Mouse (Mus musculus): ENCODE measurements around the gene Myo1f.
"Not testable (repeated sequence)": the region's sequence is repeated elsewhere in the genome, so short reads cannot be mapped to it uniquely, and the experiment has no call there.

The Myo1f gene

GRCm38 (mm10) chr17:33584061-33584460, 28.6 kb downstream of the Myo1f start:
- DNase-seq (ENCODE audit: low read depth): no peak

- DNase-seq (ENCODE audit: low read depth): no peak
These were observed 30.5 kb downstream of the Myo1f start for GRCm38 (mm10) chr17:33586011-33586410.

- DNase-seq (ENCODE audit: low read depth): peak; percentile 20
These were observed 41.8 kb downstream of the Myo1f start for GRCm38 (mm10) chr17:33597271-33597670.

- no peak for DNase-seq (ENCODE audit: low read depth)
These were observed 43.0 kb downstream of the Myo1f start for GRCm38 (mm10) chr17:33598506-33598905.

GRCm38 (mm10) chr17:33599836-33600475, 44.4 kb downstream of the Myo1f start:
- no peak for DNase-seq (ENCODE audit: low read depth)

- no peak for DNase-seq (ENCODE audit: low read depth)
These were observed 45.3 kb downstream of the Myo1f start for GRCm38 (mm10) chr17:33600831-33601230.

- no peak for DNase-seq (ENCODE audit: low read depth)
These were observed 46.4 kb downstream of the Myo1f start for GRCm38 (mm10) chr17:33601947-33602346.

- no peak for DNase-seq (ENCODE audit: low read depth)
These were observed 51.8 kb downstream of the Myo1f start for GRCm38 (mm10) chr17:33607273-33607672.

- DNase-seq (ENCODE audit: low read depth): peak; percentile 75
These were observed 55.0 kb downstream of the Myo1f start for GRCm38 (mm10) chr17:33610548-33610947.

- DNase-seq (ENCODE audit: low read depth): not testable (repeated sequence)
These were observed 58.2 kb downstream of the Myo1f start for GRCm38 (mm10) chr17:33613726-33614125.

GRCm38 (mm10) chr17:33627281-33627680, 71.8 kb downstream of the Myo1f start:
- no peak for DNase-seq (ENCODE audit: low read depth)

GRCm38 (mm10) chr17:33628621-33629486, 73.3 kb downstream of the Myo1f start, which contains the start of gene Zfp414:
TSS of gene Zfp414 (plus strand) at chr17:33629090.
- DNase-seq (ENCODE audit: low read depth): peak; percentile 98

GRCm38 (mm10) chr17:33629487-33630125, 74.1 kb downstream of the Myo1f start:
- DNase-seq (ENCODE audit: low read depth): no peak

- DNase-seq (ENCODE audit: low read depth): no peak
These were observed 74.8 kb downstream of the Myo1f start for GRCm38 (mm10) chr17:33630171-33630895.

- no peak for DNase-seq (ENCODE audit: low read depth)
These were observed 75.7 kb downstream of the Myo1f start for GRCm38 (mm10) chr17:33631236-33631635.

- no peak for DNase-seq (ENCODE audit: low read depth)
These were observed 76.3 kb downstream of the Myo1f start for GRCm38 (mm10) chr17:33631796-33632195.

- no peak for DNase-seq (ENCODE audit: low read depth)
These were observed 81.5 kb downstream of the Myo1f start for GRCm38 (mm10) chr17:33637038-33637437.

- DNase-seq (ENCODE audit: low read depth): peak; percentile 80
These were observed 82.2 kb downstream of the Myo1f start, which contains the start of gene Pram1 for GRCm38 (mm10) chr17:33637516-33638276. TSS of gene Pram1 (plus strand) at chr17:33638056.

- DNase-seq (ENCODE audit: low read depth): peak; percentile 88
These were observed 84.2 kb downstream of the Myo1f start for GRCm38 (mm10) chr17:33639743-33640142.

- DNase-seq (ENCODE audit: low read depth): no peak
These were observed 88.6 kb downstream of the Myo1f start for GRCm38 (mm10) chr17:33644068-33644467.

GRCm38 (mm10) chr17:33645073-33645472, 89.6 kb downstream of the Myo1f start:
- no peak for DNase-seq (ENCODE audit: low read depth)

All from 416B (cell line).